ENCODE assay signal across 9 mouse cellular contexts in genomic region chr16:33883046-33883975, GRCm38 (mm10). TPM values are rescaled to one million over a fixed set of nuclear protein-coding genes. Genes with fewer than 3 reads are reported as not detected.
DNase-seq lines count a peak whose midpoint lies in the region; ATAC-seq lines count a peak whose summit lies in the region.
"Had no signal": no experiment of that assay in that cellular context is flagged by ENCODE, and none has a peak within 500 bp of the region (broad histone marks: within the 10 kb centered on the region; RNA-seq: fewer than 3 reads in every experiment).

No protein-coding gene starts in this region.

- peak; percentile 43 for DNase-seq in gastrocnemius, adult 18-20 months (ENCODE audit: low spot score)
- DNase-seq in gastrocnemius, adult 8-10 months (ENCODE audit: low spot score in 2 of 2), result no peak
- peak; percentile 22 for DNase-seq in right cerebral cortex, postnatal 4 days
- no peak for DNase-seq in right cerebral cortex, postnatal 36 days (ENCODE audit: low spot score in 2 of 2)
- peak; percentile 51 for DNase-seq in telencephalon, adult 2 months (ENCODE audit: low read depth, low spot score)
- no peak for DNase-seq in c-Kit-positive CD71-positive TER-119-positive erythroid progenitor cells, embryonic 14.5 days (ENCODE audit: low spot score)

- peak overlapping the region; percentile 66 for H3K27ac ChIP-seq in limb, embryonic 12.5 days

- no peaks in the 10 kb centered on the region for H3K27me3 ChIP-seq in limb, embryonic 12.5 days

- H3K36me3 ChIP-seq in limb, embryonic 12.5 days, result peaks cover 16% of the 10 kb centered on the region; the same call in 1 of the 2 replicates

- 43% methylated on average over 16 of the region's 16 CpGs for WGBS in limb, embryonic 12.5 days

- H3K9me3 ChIP-seq in limb, embryonic 12.5 days, result no peaks in the 10 kb centered on the region

- no peak overlapping the region for H3K9ac ChIP-seq in limb, embryonic 12.5 days (replicated peaks)

- H3K4me1 ChIP-seq in limb, embryonic 12.5 days (replicated peaks), result peaks cover 41% of the 10 kb centered on the region

- H3K4me3 ChIP-seq in limb, embryonic 12.5 days (replicated peaks), result no peak overlapping the region
- H3K4me3 ChIP-seq: erythroblast, embryonic 14.5 days had no signal

- H3K4me2 ChIP-seq in limb, embryonic 12.5 days, result peak overlapping the region; percentile 4; the same call in 1 of the 2 replicates

- ATAC-seq in limb, embryonic 12.5 days (ENCODE audit: insufficient number of reproducible peaks, insufficient read depth, low FRiP score, low TSS enrichment, low read depth), result no peak
- no peak for ATAC-seq in inflammation-experienced regulatory T-cells, adult 6 months

RNA-seq across cellular contexts. Expression of gene Itgb5, which starts 53.8 kb away (rescaled TPM):
- 100 to 1,000 TPM in 1 of 2 experiments, 10 to 100 TPM in 1; 94.8 to 115 TPM for total RNA-seq in gastrocnemius, adult 18-20 months (2021)
- total RNA-seq in gastrocnemius, adult 8-10 months (2022), result 100 to 1,000 TPM in 2 of 4 experiments, 10 to 100 TPM in 2; 98.7 to 124 (median 105) TPM
- polyA plus RNA-seq in limb, embryonic 12.5 days (2016; fragmentation: Nextera tagmentation; extraction: Ambion mirVana), result 77.9 and 86.0 TPM in 2 replicates
- 1 to 10 TPM; 1.3 to 2.8 (median 1.7) TPM for polyA plus RNA-seq in inflammation-experienced regulatory T-cells, adult 6 months (2017; shearing (Covaris generic))

Comparison
In these comparisons a context has a peak if more than half of its experiments do, and no peak if none do; other contexts are left out.
1. DNase-seq: peak in gastrocnemius, adult 18-20 months (single experiment), right cerebral cortex, postnatal 4 days (single experiment) and telencephalon, adult 2 months (single experiment); none in gastrocnemius, adult 8-10 months (0 of 2), right cerebral cortex, postnatal 36 days (0 of 2) and c-Kit-positive CD71-positive TER-119-positive erythroid progenitor cells, embryonic 14.5 days (single experiment).